Mouse (Mus musculus) c-Kit-positive CD71-positive TER-119-negative erythroid progenitor cells, embryonic 14.5 days (primary cell): ENCODE data around the gene Tbxa2r.
A peak's percentile ranks its signal among the peaks of the same experiment; 100 is the strongest.

ENCODE experiments used
- DNase-seq: peaks from one replicate; pipeline ENCODE4 v3.0.0-alpha.2; 2013; ENCODE audit warnings: low read depth

Gene Tbxa2r

GRCm38 (mm10) chr10:81320550-81321347, 7.8 kb upstream of the Tbxa2r start, which contains the start of gene Cactin:
TSS of gene Cactin (plus strand) at chr10:81321103.
- peak; percentile 100 for DNase-seq

DNA sequence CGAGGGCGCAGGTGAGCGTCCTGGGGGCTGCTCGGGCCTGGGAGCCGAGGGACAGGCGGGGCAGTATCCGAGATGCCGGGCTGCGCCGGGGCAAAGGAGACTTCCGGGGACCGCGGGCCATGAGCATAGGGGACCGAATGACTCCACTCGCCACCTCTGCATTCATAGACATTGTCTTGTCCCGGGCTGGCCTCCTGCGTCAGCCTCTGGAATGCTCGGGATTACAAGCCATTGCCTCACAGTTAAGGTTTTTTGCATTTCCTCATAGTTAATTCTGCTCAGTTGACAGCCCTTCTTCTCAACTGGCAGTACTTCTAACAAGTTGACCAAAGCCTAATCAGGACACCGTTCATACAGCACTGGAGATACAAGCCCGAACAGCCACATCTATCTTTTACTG, 7.1 kb upstream of the Tbxa2r start:
- DNase-seq, result no peak

GRCm38 (mm10) chr10:81322444-81322843, 6.1 kb upstream of the Tbxa2r start:
- no peak for DNase-seq

- no peak for DNase-seq
These were observed 5.3 kb upstream of the Tbxa2r start for GRCm38 (mm10) chr10:81323141-81323775.

DNA sequence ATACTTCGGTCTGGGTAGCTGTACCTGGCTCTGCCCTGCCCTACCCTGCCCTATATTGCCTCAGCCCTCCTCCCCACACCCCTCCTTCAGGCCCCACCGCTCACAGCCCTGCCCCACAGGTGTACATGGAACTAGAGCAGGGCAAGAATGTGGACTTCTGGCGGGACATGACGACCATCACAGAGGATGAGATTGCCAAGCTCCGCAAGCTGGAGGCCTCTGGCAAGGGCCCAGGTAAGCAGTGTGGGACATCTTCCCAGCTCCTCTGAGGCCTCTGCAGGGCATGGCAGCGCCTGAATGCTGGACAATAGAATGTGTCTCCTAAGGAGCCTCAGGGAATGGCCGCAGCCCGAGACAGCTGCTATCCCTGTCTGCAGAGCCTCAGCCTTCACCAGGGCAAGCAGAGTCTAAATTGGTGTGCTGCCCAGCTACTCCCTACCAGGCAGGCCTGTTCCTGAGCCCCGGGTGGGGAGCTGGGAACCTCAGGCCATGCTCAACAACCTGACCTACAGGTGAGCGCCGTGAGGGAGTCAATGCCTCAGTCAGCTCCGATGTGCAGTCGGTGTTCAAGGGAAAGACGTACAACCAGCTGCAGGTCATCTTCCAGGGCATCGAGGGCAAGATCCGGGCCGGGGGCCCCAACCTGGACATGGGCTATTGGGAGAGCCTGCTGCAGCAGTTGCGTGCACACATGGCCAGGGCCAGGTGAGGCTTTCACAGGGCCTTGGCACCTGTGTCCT, 4.6 kb upstream of the Tbxa2r start:
- DNase-seq, result no peak

DNA sequence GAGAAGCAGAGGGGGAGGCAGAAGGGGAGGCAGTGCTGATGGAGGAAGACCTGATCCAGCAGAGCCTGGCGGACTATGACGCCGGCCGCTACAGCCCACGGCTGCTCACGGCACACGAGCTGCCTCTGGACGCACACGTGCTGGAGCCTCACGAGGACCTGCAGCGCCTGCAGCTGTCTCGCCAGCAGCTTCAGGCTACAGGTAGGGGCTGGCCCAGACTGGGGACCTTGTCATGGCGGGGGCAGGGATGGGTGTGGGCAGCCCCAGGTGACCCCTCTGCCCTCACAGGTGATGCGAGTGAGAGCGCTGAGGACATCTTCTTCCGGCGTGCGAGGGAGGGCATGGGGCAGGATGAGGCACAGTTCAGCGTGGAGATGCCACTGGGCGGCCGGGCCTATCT, 3.4 kb upstream of the Tbxa2r start:
- no peak for DNase-seq

DNA sequence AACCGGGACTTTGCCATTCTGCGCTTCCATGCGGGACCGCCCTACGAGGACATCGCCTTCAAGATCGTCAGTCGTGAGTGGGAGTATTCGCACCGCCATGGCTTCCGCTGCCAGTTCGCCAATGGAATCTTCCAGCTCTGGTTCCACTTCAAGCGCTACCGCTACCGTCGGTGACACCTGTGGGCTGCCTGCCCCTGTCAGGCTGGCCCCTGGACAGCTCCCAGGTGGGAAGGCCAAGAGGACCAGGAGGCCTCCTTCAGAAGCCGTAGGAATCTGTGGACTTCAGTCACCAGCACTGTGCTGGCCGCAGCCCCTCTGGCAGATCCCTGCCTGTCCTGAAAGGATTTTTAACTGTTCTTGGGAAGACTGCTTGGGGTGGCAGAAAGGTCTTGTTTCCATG, 2.8 kb upstream of the Tbxa2r start:
- no peak for DNase-seq

DNA sequence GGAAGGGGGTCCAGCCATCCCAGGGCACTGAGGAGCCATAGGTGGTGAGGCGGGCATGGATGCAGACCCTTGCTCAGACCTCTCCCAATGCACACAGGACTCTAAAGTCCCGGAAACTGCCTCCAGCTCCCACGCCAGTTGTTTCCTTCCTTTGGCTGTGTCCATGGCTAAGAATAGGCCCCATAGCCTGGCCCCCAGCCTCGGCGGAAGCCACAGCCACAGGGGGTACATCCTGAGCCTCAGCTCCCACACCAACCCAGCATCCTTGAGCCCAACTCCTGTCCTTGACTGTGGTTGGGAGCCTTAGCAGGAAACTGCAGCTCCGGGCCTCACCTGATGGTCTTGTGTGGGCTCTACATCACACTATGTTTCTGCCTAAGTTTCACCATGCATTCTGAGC, 1.7 kb upstream of the Tbxa2r start:
- no peak for DNase-seq

DNA sequence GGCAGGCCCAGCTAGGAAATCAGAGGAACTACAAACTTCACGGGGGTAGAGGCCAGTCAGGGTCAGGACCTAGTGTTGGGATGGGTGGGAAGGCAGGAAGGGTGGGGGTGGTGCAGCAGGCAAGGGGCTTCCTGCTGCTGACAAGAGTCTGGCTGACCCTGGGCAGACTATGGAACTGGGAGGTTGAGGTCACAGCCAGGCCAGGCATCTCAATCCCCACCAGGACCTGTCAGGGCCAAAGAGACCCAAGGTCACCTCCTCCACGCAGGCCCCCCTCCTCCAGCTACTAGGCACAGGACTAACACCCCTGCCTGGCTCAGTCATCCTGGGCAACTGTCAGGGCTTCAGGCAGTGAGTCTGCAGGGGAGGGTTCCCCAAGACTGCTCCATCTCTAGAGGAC, 572 bp upstream of the Tbxa2r start:
- DNase-seq, result no peak

DNA sequence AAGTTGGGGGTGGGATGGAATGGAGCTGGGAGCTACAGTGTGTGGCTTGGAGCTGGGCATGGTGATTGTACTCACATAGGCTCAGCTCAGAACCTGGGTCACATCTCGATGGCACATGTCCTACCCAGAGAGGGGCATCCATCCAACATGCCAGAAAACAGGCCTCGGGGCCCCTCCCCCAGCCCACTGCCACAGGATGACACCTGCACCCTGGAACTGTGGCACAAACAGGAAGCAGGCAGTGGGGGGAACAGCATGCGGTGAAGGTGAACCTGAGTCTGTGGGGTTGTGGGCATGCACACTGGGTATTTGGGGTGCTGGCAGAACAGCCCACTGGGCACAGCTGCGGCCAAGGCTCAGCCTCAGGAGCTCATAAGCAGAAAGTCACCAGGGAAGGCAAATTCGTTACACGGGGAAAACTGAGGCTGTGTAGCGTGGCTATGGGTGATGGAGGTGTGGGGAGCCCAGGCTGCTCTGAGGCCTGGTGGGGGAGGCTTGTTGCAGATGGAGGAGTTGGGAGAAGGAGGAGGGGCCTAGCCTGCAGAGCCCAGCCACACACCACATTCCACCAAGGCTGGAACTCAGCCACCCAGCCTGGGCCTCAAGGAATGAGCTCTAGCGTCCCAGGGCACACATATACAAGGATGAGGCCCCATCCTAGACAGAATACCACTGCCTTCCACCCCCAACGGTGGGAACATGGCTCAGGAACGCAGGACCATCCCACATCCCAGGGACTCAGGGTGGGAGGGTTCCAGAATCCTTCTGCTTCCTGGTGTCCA, 854 bp downstream of the Tbxa2r start:
- DNase-seq, result no peak

DNA sequence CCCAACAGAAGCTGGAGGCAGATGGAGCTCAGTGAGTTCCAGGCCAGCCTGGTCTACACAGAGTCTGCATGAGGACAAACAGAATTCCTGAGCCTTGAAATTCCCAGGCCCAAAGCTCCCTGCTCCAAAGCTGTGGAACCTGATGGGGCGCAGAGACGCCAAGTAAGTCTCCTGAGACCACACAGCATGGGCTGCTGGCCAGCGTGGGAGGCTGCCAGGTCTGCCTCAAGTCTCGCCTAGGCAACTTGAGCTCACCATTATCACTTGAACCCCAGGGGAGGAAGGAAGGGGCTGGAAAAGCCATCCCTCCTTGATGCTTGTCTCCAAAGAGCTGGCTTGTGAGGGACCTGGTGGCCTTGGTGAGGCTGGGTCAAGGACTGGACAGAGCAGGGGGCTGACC, 1.5 kb downstream of the Tbxa2r start:
- no peak for DNase-seq

DNA sequence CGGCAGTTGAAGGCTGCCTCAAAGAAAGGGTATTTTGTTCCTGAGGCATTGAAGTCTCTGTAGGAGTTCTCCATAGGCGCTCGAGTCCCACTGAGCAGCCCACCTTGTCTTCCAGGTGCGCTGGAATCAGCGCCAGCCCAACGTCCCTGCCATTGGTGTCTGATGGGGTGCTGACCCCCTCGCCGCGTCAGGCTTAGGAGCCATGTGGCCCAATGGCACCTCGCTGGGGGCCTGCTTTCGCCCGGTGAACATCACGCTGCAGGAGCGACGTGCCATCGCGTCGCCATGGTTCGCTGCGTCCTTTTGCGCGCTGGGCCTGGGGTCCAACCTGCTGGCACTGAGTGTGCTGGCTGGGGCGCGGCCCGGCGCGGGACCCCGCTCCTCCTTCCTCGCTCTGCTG, 3.7 kb downstream of the Tbxa2r start:
- no peak for DNase-seq

DNA sequence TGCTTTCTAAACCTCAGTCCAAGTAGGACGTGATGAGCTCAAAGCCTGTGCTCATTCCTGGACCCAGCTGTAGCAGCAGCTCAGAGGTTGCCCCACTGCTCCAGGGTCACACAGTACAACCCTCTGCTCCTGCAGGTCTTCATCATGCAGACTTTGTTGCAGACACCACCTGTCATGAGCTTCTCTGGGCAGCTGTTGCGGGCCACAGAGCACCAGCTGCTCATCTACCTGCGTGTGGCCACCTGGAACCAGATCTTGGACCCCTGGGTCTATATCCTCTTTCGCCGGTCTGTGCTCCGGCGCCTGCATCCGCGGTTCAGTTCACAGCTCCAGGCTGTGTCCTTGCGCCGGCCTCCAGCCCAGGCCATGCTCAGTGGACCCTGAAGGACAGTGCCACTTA, 5.8 kb downstream of the Tbxa2r start:
- DNase-seq, result no peak

DNA sequence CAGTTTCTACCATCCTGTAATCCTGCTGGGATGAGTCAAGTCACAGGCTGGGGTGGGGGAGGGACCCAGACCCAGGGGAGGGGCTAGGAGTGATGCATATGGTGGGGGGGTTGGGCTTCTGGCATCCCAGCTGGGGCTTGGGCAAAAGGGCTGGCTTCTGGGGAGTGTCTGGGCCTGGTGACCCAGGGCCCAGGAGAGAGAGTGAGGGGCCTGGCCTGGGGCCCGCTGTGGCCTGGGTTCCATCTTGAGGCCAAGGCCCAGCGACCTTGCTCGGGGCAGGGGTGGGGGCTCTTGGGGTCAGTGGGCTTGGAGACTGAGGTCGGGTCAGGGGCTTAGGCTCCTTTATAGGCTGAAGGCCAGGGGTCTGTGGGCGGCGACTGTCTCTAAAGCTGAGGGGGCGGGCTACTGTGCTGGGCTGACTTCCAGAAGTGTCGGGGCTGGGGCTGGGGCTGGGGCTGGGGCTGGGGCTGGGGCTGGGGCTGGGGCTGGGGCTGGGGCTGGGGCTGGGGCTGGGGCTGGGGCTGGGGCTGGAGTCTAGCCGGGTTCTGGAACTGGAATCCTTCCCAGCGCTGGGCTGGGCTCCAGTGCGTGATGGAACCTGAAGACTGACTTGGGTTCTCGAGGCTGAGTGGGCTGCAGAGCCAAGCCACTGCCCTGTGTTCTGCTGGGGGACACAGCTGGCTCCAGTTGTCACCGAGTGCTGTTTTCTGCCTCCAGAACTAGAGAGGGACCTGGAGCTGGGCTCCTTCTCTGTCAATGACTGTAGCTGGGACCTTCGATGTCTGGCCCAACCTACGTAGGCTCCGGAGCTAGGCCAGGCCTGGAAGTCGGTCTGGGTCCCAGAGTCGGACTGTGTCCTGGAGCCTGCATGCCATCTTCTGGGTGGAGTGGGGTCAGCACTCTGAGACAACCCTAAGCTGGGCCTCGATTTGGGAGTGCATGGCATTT, 7.1 kb downstream of the Tbxa2r start:
- no peak for DNase-seq

DNA sequence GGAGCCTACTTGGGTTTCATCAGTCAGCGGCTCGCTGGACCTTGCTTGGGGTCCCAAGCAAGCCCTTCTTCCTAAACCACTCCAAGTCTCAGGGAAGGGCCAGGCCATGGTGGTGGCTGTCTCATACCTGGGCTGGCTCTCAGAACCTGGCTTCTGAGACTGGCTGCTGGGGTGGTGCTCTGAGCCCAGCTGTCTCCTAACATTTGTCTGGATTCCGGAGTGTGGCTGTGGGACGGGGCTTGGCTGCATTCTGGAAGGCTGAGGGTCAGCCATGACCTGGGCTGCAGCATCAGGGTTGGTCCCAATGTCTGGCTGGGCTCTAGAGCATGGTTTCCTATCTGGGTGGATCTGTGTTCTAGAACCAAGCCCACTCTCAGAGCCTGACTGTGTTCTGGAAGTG, 8.0 kb downstream of the Tbxa2r start:
- no peak for DNase-seq

DNA sequence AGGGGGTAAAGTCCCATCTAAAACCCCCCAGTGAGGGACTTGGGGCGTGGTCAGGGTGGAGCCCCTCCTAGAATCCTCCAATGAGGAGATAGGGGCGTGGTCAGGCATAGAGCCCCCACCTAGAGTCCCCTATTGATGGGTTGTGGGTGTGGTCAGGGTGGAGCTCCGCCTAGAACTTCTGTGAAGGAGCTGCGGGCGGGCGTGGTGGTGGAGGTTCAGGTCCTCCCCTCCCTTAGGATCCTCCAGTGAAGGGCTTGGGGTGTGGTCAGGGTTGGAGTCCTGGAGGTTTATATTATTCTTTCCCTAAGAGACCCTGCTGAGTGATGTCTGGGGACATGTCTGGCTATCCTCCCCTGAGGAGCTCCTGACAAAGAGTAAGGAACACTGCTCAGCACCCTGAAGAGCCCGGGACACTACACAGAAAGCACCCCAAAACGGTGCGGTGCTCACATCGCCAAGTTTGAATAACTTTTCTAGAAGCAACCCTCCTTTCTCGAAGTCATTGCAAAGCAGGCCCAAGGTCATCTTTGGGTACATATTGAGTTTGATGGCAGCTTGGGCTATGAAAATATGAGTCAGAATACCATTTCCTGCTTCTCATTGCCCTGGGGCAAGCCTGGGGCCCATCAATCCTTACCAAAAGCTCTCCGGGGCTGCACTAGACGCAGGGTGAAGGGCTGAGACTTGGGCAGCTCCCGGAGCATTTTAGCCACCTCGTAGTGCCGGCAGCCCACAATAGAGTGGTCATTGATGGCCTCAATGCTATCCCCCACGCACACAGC, 12.2 kb downstream of the Tbxa2r start:
- DNase-seq, result peak; percentile 54

GRCm38 (mm10) chr10:81341333-81341949, 12.9 kb downstream of the Tbxa2r start:
- no peak for DNase-seq

DNA sequence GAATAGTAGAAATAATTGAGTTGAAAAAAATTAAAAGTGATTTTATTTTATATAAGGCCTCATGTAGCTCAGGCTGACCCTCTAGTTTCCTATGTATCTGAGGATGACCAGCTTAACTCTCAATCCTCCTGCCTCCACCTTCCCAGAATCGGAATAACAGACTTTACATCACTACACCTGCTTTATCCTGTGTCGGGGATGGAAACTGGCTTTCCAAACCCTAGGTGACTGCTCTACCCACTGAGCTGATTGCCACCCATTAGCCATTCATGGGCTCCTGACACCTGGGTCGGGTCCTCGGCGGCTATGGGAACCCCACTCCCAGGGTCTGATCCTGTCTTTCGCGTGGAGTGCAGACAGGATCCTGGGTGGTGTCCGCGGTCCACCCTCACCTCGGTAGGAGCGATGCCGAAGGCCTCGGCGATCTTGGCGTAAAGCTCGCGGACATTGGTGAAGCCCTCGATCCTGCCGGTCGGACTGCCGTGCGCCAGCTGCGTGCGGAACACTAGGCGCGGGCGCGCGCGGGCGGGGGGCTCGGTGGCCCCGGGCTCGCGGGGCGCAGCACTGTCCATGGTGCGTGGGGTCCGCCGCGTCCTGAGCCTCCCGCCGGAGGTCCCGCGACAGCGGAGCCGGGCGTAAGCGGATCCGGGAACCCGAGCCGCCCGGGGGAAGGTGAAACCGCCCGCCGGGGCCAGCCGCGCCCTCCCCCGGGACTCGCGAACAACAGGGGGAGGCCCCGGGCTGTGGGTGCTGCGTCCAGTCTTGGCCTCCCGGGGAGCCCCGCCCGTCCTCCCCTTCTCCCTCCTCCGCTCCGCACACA, 14.4 kb downstream of the Tbxa2r start, which contains the start of gene Gipc3:
Gene Gipc3, minus strand, starts transcription at position 581 of the 820 bp plus-strand sequence.
- DNase-seq, result no peak
